Mouse (Mus musculus) fat pad, adult 2 months (tissue): ENCODE measurements at regions not wholly inside any gene's neighbourhood (a gene's known extent, or its start where the extent isn't known, plus 50 kb on each side); places are given as distances from the start of the nearest gene placed in this dataset.
"Not testable (repeated sequence)": the region's sequence is repeated elsewhere in the genome, so short reads cannot be mapped to it uniquely, and the experiment has no call there.

Source experiments
- DNase-seq: peaks from one replicate; pipeline ENCODE4 v3.0.0-alpha.2; 2011; ENCODE audit warnings: low read depth, low spot score; ENCODE audit errors: extremely low read depth

DNA sequence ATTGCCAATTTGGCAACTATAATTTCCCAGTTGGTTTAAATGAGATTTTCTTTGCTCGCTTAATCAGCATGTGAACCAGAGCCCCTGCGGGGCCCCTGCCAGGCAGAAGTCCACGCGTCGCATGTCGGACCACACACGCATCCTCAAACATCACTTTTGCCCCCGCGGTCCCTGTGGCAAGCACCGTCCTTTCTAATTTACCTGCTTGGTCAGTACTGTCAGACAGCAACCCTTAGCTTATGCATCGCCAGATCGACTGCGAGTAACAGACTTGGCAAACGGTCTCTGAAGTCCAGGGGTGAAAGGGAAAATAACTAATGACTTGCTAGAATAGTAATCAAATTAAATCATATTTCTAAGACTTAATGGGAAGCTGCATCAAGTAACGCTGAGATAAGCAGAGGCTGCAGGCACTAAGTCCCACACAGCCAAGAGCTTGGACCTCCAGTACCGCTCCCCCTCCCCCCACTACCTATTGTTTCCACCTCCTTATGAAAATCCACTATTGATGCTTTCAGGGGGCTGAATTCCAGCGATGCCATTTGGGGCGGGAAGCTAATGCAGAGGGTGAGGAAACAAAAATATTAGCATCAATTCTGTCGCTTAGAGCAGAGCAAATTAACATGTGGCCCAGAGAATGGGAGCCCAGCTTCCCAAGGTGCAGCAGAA is 142.0 kb upstream of the Cntnap4 start:
- DNase-seq, result no peak

DNA sequence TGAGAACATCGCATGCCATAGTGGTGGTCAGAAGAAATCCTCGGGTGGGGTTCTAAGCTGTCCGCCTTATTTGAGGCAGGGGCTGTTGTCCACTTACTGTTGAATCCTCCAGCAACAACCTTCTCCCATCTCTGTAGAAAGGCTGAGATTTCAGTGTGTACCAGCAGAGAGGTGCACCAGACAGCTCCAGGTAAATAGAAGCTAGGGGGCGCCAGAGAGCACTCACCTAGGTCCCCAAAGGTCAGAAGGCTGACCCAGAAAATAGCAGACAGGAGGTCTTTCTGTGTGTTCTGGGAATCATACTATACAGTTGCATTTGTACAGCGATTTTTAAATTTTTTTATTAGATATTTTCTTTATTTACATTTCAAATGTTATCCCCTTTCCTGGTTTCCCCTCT is 157.9 kb upstream of the Cntnap4 start:
- DNase-seq, result no peak

DNA sequence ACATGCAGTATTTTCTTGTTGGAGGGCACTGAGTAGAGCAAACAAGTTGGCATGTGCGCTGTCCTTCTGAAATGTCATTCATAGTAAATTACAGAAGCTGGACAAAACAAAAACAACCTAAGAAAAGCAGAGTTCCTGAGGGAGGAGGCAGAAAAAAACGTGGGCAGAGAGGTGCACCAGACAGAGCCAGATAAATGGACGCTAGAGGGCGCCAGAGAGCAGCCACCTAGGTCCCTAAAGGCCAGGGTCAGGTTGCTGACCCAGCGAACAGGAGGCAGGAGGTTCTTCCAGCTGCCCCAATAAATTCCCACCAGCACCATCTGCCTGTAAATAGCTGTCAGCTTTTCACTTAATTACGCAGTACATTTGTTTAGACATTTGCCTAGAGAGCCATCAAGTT is 158.6 kb upstream of the Cntnap4 start:
- no peak for DNase-seq

DNA sequence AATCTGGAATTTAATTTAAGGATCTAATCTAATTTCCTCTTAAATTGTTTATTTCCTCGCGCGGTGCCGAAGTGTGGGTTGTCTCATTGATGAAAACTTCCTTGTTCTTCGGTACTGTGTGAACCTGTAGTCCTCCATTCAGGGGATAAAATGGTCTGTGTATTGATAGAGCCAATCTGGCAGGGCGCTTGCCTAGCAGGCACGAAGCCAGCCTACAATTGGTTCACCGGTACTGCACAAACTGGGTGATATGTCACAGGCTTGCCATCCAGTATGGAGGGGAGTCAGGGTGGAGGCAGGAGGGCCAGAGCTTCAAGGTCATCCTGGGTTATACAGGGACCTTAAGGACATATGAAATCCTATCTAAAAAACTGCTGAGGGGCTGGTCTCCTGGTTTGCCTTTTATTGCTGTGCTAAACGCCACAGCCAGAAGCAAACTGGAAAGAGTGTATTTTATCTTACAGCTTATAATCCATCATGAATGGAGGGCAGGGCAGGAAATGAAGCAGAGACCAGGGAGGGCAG is 161.6 kb upstream of the Cntnap4 start:
- DNase-seq, result no peak

DNA sequence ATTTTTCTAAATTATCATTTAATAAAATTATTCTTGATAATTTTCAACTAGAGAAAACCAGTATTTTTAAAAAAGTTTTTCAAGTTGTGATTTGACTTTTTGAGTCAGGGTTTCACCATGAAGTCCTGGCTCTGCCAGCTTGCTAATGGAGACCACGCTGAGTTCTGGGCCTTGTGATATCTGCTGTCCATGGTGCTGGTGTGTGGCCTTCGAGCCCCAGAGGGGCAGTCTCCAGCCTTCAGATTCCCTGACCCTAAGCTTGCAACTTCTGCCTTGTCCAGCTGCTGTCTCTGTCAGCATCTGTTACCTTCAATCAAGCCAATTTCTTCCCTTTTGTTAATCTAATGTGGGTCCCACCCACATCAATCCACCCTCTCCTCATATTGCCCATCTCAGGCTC is 165.8 kb upstream of the Cntnap4 start:
- DNase-seq, result no peak

DNA sequence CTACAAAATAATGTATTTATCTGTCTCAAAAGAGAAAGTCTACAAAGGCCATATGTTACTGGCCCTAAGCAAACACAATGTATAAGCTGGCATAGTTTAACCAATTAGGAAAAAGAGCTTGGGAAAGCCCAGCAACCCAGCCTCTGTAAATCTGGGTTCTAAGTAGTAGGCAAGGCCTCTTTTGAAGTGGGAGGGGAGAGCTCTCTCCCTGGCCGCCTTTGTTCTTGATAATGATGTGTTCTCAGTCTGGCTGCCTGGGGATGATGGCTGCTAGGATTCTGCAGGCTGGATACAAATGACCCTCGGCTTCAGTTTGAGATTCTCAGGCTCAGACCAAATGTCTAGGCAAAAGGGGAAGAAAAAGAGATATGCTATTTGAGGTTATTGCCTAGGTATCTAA is 172.4 kb upstream of the Cntnap4 start:
- no peak for DNase-seq

DNA sequence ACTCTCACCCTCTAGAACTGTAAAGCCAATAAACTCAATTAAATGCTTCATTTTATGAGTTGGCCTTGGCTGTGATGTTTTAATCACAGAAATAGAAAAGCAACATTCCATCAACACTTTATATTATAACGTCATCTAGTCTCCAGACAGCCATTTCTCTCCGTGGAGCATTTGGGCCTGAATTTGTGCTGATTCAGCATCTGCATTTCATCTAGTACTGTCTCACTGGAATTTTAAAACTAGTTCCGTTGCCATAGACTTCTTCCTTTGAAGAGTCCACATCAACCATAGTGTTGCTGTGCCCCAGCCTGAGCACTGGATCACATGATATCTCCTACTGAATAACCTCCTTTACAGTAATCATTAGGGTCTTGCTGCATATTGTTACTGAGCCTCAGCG is 179.7 kb upstream of the Cntnap4 start:
- DNase-seq, result no peak

DNA sequence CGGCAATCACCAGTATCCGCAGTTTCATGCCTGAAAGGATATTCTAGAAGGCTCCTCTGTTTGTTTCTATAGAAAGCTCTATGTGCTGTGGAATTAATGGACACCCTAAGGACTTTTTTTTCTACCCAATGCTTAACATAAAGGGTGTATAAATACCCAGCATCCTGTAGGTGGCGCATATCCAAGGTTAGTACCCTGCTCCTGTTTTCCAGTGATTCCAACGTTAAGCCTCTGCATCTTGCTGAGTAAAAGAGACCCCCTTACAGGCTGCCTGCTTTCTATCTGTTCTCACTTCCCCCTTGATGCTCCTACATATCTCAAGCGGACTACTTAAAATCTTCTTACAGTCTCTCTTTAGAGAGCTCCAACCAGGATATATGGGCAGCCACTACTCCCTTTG is 221.5 kb upstream of the Cntnap4 start:
- no peak for DNase-seq

DNA sequence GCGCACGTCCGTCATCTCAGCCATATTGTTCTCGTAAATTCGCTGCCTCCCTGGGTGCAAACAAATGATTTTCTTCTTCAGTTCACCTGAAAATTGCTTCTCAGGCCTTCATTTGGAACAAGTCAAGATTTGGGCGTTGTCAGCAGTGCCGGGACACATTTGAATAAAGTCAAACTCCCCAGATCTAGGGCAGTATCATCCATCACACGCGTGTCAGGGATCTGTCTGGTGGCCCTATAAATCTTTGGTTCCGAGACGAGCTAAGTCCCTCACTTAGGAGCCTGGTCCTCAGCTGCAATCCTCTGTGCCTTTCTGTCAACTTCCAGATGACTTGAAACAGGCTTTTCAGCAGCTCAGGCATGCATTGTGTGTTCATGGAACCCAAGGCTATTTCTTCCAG is 236.7 kb upstream of the Cntnap4 start:
- DNase-seq, result no peak

DNA sequence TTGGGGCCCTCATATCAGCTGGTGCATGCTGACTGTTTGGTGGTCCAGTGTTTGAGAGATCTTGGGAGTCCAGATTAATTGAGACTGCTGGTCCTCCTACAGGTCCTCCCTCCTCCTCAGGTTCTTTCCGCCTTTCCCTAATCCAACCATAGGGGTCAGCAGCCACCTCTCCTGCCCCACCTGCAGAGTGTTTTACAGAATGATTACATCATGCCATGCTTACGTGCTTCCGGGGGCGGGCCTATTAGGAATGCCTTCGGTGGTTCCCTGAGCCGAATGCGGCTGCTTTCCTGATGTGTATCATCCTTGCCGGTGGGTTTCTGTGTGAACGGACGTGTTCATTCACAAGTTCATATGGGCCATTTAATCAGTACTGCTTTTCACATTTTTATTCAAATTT is 237.8 kb upstream of the Cntnap4 start:
- no peak for DNase-seq

DNA sequence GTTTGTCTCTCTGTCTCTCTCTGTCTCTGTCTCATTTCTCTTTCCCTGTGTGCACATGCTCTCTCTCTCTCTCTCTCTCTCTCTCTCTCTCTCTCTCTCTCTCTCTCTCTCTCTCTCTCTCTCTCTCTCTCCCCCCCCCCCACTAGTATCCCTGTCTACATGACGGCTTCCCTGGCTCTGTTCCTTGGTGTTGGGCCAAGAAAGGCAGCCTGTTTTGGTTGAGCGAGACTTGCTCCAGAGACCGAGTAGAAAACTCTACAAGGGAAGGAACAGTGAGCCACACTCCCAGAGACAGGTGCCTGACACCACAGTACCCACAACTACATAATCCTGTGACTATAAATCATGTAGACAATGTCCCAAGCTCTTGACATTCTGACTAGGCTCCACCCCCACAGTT is 260.0 kb upstream of the Cntnap4 start:
- no peak for DNase-seq

DNA sequence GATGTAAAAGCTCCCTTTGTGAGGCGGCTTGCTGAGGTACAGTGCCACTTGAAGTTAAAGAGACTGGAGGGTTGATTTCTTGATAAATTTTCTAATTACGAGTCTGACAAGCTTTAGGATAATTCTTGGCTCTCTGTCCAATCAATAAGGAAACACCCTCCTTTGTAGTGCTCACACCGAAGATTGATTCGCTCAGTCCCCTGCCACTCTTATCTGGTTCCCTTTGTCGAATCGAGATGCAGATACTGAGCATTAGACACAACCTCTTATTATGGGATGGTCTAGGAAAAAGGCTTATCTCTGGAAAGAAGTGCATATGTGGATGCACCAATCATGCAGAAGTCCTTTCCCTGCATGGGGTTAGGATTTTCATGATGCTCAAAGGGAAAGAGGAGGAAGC is 261.5 kb upstream of the Cntnap4 start:
- DNase-seq, result no peak

DNA sequence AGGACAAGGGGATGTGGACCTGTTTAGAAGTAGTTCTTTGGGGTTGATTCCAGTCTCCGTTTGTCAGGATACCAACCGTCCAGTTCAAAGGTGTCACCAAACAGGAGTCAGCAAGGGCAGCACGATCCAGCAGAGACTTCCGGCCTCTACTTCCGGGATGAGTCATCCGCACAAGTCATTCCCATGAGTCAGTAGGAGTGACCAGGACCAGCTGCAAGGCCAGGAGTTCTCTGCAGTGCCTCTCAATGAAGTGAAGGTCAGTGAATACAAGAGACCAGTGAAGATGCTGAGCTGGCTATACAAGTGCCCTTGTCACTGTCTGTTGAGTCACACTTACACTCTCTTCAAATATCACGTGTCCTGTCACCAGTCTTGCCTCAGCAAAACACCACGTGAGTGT is 272.8 kb upstream of the Cntnap4 start:
- no peak for DNase-seq

DNA sequence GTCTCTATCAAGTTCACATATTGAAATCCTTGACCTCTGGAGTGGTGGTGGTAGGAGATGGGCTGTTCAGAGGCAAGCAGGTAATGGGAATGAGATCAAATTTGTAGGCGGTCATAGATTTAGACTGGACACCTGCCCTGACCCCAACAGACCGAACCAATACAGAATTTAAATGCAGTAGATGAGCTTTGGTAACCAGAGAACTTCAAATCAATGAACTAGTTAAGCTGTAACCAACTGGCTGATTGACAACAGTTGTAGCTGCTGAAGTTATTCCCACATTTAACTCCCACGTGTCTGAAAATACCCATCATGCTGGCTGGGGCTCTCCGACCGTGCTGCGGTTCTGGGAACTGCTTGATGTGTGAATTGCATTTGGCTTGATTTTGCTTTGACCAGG is 268.5 kb upstream of the Gm6793 start:
- DNase-seq, result no peak

DNA sequence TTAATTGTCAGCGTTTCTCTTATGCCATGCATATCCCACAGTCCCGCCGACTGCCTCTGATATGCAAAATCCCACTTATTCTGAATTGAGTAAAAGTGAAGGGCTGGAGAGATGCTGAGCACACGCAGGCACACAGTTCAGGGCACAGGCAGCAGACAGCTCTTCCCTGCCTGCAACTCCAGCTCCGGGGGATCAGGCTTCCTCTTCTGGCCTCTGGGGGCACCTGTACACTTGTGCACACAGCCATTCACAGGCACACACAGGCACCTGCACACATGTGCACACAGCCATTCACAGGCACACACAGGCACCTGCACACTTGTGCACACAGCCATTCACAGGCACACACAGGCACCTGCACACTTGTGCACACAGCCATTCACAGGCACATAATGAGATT is 254.8 kb upstream of the Gm6793 start:
- DNase-seq, result no peak

DNA sequence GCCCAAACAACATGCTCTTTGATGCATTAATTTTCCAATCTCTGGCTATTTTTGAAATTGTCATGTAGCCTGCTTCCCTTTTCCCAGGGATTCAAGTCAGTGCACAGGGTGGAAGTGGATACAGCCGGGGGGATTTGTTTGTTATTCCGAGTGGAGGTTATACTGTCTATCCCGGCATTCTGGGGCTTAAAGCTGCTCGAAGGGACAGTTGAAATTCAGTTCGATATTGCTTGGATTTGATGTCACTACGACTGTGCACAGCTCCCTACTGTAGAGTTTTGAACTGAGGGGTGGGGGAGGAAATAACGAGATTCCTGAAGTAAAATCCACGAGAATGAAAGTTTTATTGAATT is 254.4 kb upstream of the Gm6793 start:
- no peak for DNase-seq

DNA sequence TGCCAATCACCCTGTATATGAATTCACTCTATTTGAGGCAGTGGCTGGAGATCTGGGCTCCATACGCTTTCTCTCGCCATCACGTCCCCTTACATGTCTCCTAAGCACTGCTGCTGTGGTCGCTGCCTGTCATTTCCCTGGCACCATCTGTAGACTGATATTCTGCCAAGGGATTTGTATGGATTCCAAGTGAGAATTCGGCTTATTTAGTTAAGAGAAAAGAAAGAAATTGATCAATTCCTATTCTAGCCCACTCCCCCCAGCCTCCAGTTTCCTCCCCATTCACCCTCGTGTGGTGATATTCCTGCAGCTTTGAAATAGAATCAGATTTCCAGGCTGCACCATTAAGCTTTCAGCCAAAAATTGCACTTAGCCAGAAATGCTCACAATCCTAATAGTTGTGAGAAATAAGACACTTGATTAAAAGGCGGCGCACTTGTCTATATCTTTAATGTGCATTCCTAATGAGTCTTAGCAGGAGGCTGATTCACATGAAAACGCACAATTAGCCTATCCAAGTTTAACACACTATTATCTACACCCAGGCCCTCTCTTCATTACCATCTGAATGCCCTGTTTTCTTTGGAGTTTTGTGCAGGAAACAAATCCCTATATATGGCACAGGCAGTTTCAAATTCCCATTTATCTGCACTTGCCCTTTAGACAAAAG is 253.8 kb upstream of the Gm6793 start:
- no peak for DNase-seq

DNA sequence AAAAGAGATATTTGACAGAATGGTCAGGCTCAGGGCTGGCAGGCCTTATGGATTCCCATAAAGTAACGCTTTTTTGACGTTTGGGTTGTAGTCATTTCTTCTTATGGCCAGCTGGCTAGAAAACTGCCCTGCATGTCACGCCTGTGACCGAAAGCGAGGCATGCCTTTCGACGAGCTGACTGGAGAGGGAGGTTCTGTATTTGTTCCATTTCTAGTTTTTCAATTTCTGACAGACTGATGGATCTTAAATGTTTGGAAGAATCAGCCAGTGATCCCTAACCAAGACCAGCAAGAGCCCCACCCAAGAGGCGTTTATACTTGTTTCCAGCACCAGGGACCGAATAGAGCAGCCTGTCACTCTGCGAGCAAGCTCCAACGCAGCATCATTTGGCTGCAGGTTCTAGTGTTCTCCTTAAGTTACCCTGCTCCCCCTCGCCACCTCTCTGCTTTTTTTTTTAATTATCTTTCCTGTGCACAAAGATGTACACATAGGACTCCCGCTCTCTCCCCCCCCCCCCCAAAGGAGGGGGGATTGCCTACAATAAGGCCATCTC is 243.2 kb upstream of the Gm6793 start:
- DNase-seq, result no peak

DNA sequence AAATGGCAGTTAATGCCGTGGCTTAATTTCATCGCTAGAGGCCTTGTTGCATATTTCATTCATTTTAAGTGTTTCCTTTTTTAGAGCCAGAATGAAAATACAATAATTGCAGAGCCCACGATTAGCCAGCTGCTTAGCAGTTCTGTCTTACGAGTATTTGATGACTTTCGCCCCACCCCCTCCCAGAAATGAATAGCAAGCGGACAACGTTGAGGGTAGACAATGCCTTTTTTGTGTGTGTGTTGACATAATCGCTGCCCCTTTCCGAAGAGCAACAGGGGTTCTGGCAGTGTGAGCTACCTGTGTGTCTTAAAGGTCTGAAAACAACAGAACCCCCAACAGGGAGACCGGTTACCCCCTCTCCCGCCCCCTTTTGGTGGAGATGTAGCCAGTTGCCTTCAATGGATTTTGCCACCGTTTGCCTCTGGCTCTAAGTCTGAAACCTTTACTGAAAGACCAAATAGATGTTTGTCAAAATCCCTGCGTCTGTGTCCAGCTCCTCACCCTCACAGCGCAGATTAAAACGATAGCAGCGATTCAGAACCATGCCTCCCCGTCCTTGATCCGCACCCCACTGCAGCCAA is 242.6 kb upstream of the Gm6793 start:
- no peak for DNase-seq

DNA sequence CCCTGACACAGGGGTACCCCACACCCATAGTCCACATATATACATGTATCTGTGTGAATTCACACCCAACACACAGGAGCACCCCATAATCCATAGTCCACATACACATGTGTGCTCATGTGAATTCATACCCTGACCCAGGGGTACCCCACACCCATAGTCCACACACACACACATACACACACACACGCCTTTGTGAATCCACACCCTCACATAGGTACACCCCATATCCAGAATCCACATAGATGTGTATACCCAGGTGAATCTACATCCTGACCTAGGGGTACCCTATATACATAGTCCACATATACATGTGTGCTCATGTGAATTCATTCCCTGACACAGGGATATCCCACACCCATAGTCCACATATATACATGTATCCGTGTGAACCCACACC is 231.8 kb upstream of the Gm6793 start:
- not testable (repeated sequence) for DNase-seq

DNA sequence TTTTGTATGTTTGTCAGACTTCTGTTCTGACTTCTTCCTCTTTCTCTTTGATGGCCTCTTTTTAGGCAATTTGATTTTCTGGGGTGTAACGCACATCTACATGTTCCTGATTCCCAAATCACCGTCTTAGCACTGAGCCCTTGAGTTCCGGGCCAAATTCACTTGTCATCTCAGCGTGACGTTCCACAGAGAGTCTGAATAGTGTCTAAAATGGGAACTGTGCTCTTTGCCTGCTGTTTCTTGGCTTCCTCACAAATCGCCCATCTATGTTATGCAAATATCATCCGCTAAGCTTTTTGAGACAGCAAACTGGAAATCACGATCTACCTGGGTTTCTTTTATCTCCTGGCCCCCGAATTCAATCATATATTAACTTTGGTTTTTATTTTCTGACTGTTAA is 223.8 kb upstream of the Gm6793 start:
- DNase-seq, result no peak

DNA sequence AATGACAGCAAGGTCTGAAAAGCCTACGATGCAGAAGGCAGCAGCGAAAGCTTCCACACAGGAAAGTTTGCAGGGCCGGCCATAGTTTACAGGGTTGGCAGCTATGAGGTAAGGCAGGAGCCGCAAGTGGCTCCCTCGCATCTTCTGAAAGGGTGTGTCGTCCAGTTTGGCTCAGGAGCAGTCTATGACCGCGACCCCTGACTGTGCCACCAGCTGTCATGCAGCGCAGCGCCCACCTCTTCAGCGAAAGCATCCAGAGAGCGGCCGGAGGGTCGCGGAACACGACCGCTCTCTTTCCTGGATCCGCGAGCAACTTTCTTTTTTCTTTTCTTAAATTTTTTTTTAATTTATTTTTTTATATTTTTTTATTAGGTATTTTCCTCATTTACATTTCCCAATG is 221.9 kb upstream of the Gm6793 start:
- DNase-seq, result not testable (repeated sequence)
